7 mouse cellular contexts compared by ENCODE assay signal in the genomic region with DNA sequence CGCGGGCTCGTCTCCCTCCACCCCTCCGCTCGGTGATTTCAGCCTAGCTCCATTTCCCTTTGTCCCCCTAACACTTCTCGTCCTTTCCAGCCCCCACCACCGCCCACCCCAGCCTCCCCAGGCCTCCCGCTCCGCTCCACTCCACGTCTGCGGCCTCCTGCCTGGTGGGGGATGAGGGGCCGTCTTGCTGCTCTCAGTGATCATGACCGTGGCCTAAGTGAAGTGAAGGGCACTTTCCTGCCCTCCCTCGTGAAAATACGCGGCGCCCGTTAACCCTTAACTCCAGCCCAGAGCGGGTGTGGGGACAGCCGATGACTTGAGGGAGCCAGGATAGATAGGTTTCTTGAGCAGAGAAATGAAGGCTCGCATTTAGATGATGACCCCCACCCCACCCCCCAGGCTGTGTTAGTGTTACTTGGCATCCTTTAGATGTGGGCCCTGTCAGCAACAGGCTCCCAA. TPM values are rescaled to one million over a fixed set of nuclear protein-coding genes. Genes with fewer than 3 reads are reported as not detected.
DNase-seq lines count a peak whose midpoint lies in the region; ATAC-seq and TF ChIP-seq lines count a peak whose summit lies in the region.

No protein-coding gene starts in this region.

- 1% methylated on average over 21 of the region's 21 CpGs for WGBS in embryonic facial prominence, embryonic 11.5 days
- WGBS in limb, embryonic 11.5 days, result under 1% methylated on average over 21 of the region's 21 CpGs
- 0% methylated on average over 21 of the region's 21 CpGs for WGBS in midbrain, embryonic 15.5 days

- peak overlapping the region; percentile 55 for H3K4me2 ChIP-seq in embryonic facial prominence, embryonic 11.5 days (ENCODE audit: low read depth, low read length)
- peak overlapping the region; percentile 75 for H3K4me2 ChIP-seq in limb, embryonic 11.5 days (ENCODE audit: low read depth, severe bottlenecking)
- peak overlapping the region; percentile 67 for H3K4me2 ChIP-seq in midbrain, embryonic 15.5 days

- H3K36me3 ChIP-seq in E14TG2a.4 (ENCODE audit: insufficient read depth, low read length), result peaks cover 32% of the 10 kb centered on the region
- no peaks in the 10 kb centered on the region for H3K36me3 ChIP-seq in embryonic facial prominence, embryonic 11.5 days (replicated peaks; ENCODE audit: control insufficient read depth, insufficient read depth, low read depth, low read length)
- no peaks in the 10 kb centered on the region; the same call in none of the 2 replicates for H3K36me3 ChIP-seq in limb, embryonic 11.5 days (ENCODE audit: control insufficient read depth, insufficient read depth, low read length)
- H3K36me3 ChIP-seq in midbrain, embryonic 15.5 days (replicated peaks), result 0 out of 2 replicates have a peak, but pooled peaks cover 7% of the 10 kb centered on the region

- H3K27ac ChIP-seq in embryonic facial prominence, embryonic 11.5 days (replicated peaks; ENCODE audit: low read depth, low read length), result peak overlapping the region; percentile 90
- peak overlapping the region; percentile 90 for H3K27ac ChIP-seq in limb, embryonic 11.5 days (replicated peaks; ENCODE audit: low read depth, low read length)
- peak overlapping the region; percentile 98 for H3K27ac ChIP-seq in midbrain, embryonic 15.5 days

- H3K9me3 ChIP-seq in E14TG2a.4 (ENCODE audit: low read length), result no peaks in the 10 kb centered on the region
- H3K9me3 ChIP-seq in embryonic facial prominence, embryonic 11.5 days (replicated peaks; ENCODE audit: control insufficient read depth, low read length), result no peaks in the 10 kb centered on the region
- H3K9me3 ChIP-seq in limb, embryonic 11.5 days (ENCODE audit: control insufficient read depth, low read length), result no peaks in the 10 kb centered on the region
- H3K9me3 ChIP-seq in midbrain, embryonic 15.5 days, result no peaks in the 10 kb centered on the region

- peaks cover 38% of the 10 kb centered on the region for H3K4me1 ChIP-seq in E14TG2a.4 (replicated peaks; ENCODE audit: low read depth, low read length)
- no peaks in the 10 kb centered on the region for H3K4me1 ChIP-seq in embryonic facial prominence, embryonic 11.5 days (ENCODE audit: control insufficient read depth, insufficient read depth, low read length)
- peaks cover 4% of the 10 kb centered on the region; the same call in 1 of the 2 replicates for H3K4me1 ChIP-seq in limb, embryonic 11.5 days (ENCODE audit: control insufficient read depth, insufficient read depth, low read length)
- peaks cover 45% of the 10 kb centered on the region for H3K4me1 ChIP-seq in midbrain, embryonic 15.5 days

- intact Hi-C loops in heart, postnatal 36 days (cut with DNase I), result loop anchor here (2.0 kb wide), 1 partner anchor 31 kb away; no protein-coding TSS in a partner anchor

- DNase-seq in T-cell, adult 2 months (ENCODE audit: low spot score), result peak; percentile 25
- DNase-seq in embryonic facial prominence, embryonic 11.5 days (ENCODE audit: low spot score), result no peak
- peak; percentile 37 to 46 for DNase-seq in heart, postnatal 36 days
- peak; percentile 59 for DNase-seq in limb, embryonic 11.5 days (ENCODE audit: low spot score)

- H3K9ac ChIP-seq in embryonic facial prominence, embryonic 11.5 days (replicated peaks; ENCODE audit: low read length), result peak overlapping the region; percentile 96
- peak overlapping the region; percentile 95 for H3K9ac ChIP-seq in limb, embryonic 11.5 days (ENCODE audit: low read length)
- peak overlapping the region; percentile 85 for H3K9ac ChIP-seq in midbrain, embryonic 15.5 days

- ATAC-seq in embryonic facial prominence, embryonic 11.5 days (replicated peaks; ENCODE audit: insufficient number of reproducible peaks, low FRiP score, low TSS enrichment, low read depth), result no peak
- 0 out of 2 replicates have a peak, but pooled peaks have one; percentile 1 for ATAC-seq in limb, embryonic 11.5 days (ENCODE audit: insufficient number of reproducible peaks, low FRiP score, low TSS enrichment, low read depth)
- no peak for ATAC-seq in midbrain, embryonic 15.5 days (replicated peaks)
- no peak for ATAC-seq in frontal cortex, adult (ENCODE audit: low TSS enrichment)

- H3K4me3 ChIP-seq in E14TG2a.4 (replicated peaks; ENCODE audit: low read length), result peak overlapping the region; percentile 94
- peak overlapping the region; percentile 91 for H3K4me3 ChIP-seq in embryonic facial prominence, embryonic 11.5 days (ENCODE audit: low read depth, low read length)
- peak overlapping the region; percentile 95 for H3K4me3 ChIP-seq in limb, embryonic 11.5 days (ENCODE audit: low read depth, low read length)
- H3K4me3 ChIP-seq in midbrain, embryonic 15.5 days, result peak overlapping the region; percentile 84

- H3K27me3 ChIP-seq in E14TG2a.4 (ENCODE audit: insufficient read depth, low read length), result peaks cover 12% of the 10 kb centered on the region
- no peaks in the 10 kb centered on the region for H3K27me3 ChIP-seq in embryonic facial prominence, embryonic 11.5 days (ENCODE audit: control insufficient read depth, insufficient read depth, low read length)
- no peaks in the 10 kb centered on the region for H3K27me3 ChIP-seq in limb, embryonic 11.5 days (ENCODE audit: control insufficient read depth, insufficient read depth, low read length)
- no peaks in the 10 kb centered on the region for H3K27me3 ChIP-seq in midbrain, embryonic 15.5 days (replicated peaks)

- no peak for TF ChIP-seq CTCF in E14TG2a.4 (conservative IDR thresholded peaks at IDR 0.05; ENCODE audit: low read length)

RNA-seq across cellular contexts. Expression of gene Prkar1a, which starts 2.4 kb away (rescaled TPM):
- 437 and 456 TPM in 2 replicates for polyA plus RNA-seq in embryonic facial prominence, embryonic 11.5 days (2014; fragmentation: Nextera tagmentation; extraction: Ambion mirVana)
- total RNA-seq in heart, postnatal 36 days (2021), result 100 to 1,000 TPM; 309 to 323 TPM
- polyA plus RNA-seq in limb, embryonic 11.5 days (2014; fragmentation: Nextera tagmentation; extraction: Ambion mirVana), result 384 and 394 TPM in 2 replicates
- polyA plus RNA-seq in midbrain, embryonic 15.5 days (2015; fragmentation: Nextera tagmentation; extraction: Ambion mirVana), result 480 and 512 TPM in 2 replicates

RNA-seq across cellular contexts. Expression of gene Wipi1, which starts 39.8 kb away (rescaled TPM):
- 16.3 and 18.5 TPM in 2 replicates for polyA plus RNA-seq in embryonic facial prominence, embryonic 11.5 days (2014; fragmentation: Nextera tagmentation; extraction: Ambion mirVana)
- 100 to 1,000 TPM; 116 TPM for total RNA-seq in heart, postnatal 36 days (2021)
- 23.3 and 27.7 TPM in 2 replicates for polyA plus RNA-seq in limb, embryonic 11.5 days (2014; fragmentation: Nextera tagmentation; extraction: Ambion mirVana)
- polyA plus RNA-seq in midbrain, embryonic 15.5 days (2015; fragmentation: Nextera tagmentation; extraction: Ambion mirVana), result 14.8 and 15.2 TPM in 2 replicates
